25 mouse cellular contexts compared by ENCODE assay signal in genomic region chr15:7781517-7781916, GRCm38 (mm10). TPM values are rescaled to one million over a fixed set of nuclear protein-coding genes. Genes with fewer than 3 reads are reported as not detected.
DNase-seq lines count a peak whose midpoint lies in the region; ATAC-seq and TF ChIP-seq lines count a peak whose summit lies in the region.
"Had no signal": no experiment of that assay in that cellular context is flagged by ENCODE, and none has a peak within 500 bp of the region (broad histone marks: within the 10 kb centered on the region; RNA-seq: fewer than 3 reads in every experiment).

No protein-coding gene starts in this region.

- H3K9ac ChIP-seq in heart, embryonic 12.5 days, result no peak overlapping the region
- no peak overlapping the region for H3K9ac ChIP-seq in heart, embryonic 13.5 days
- no peak overlapping the region for H3K9ac ChIP-seq in heart, postnatal 0 days (replicated peaks; ENCODE audit: low read depth, low read length)
- H3K9ac ChIP-seq: embryonic facial prominence, embryonic 15.5 days; hindbrain, embryonic 14.5 days; intestine, embryonic 15.5 days had no signal

- peaks cover 8% of the 10 kb centered on the region for H3K9me3 ChIP-seq in heart, embryonic 12.5 days (replicated peaks)
- peaks cover 7% of the 10 kb centered on the region for H3K9me3 ChIP-seq in heart, embryonic 13.5 days
- 0 out of 2 replicates have a peak, but pooled peaks cover 4% of the 10 kb centered on the region for H3K9me3 ChIP-seq in heart, postnatal 0 days (replicated peaks; ENCODE audit: control insufficient read depth, low read length)
- H3K9me3 ChIP-seq: embryonic facial prominence, embryonic 15.5 days; forebrain, embryonic 10.5 days; hindbrain, embryonic 10.5 days; intestine, embryonic 15.5 days had no signal

- no peaks in the 10 kb centered on the region for H3K36me3 ChIP-seq in heart, embryonic 12.5 days
- H3K36me3 ChIP-seq in heart, embryonic 13.5 days, result no peaks in the 10 kb centered on the region
- H3K36me3 ChIP-seq in heart, postnatal 0 days (replicated peaks; ENCODE audit: control insufficient read depth, insufficient read depth, low read length), result no peaks in the 10 kb centered on the region
- H3K36me3 ChIP-seq: embryonic facial prominence, embryonic 15.5 days; forebrain, embryonic 10.5 days; hindbrain, embryonic 10.5 days; intestine, embryonic 15.5 days had no signal

- H3K27ac ChIP-seq in heart, embryonic 12.5 days (ENCODE audit: poor library complexity, severe bottlenecking), result no peak overlapping the region
- no peak overlapping the region for H3K27ac ChIP-seq in heart, embryonic 13.5 days (replicated peaks)
- H3K27ac ChIP-seq in heart, postnatal 0 days (ENCODE audit: low read depth), result no peak overlapping the region
- H3K27ac ChIP-seq: embryonic facial prominence, embryonic 15.5 days; forebrain, embryonic 10.5 days; hindbrain, embryonic 10.5 days; hindbrain, embryonic 14.5 days; intestine, embryonic 15.5 days had no signal

- intact Hi-C loops in heart, postnatal 36 days (cut with DNase I), result loop anchor here (5.0 to 10.0 kb wide), 2 partner anchors 87 to 209 kb away; no protein-coding TSS in a partner anchor

- no peak overlapping the region for H3K4me2 ChIP-seq in heart, embryonic 12.5 days
- no peak overlapping the region for H3K4me2 ChIP-seq in heart, embryonic 13.5 days
- no peak overlapping the region for H3K4me2 ChIP-seq in heart, postnatal 0 days (ENCODE audit: low read depth, low read length)
- H3K4me2 ChIP-seq: embryonic facial prominence, embryonic 15.5 days; hindbrain, embryonic 14.5 days; intestine, embryonic 15.5 days had no signal

- ATAC-seq in heart, embryonic 12.5 days (ENCODE audit: insufficient number of reproducible peaks, low FRiP score), result no peak
- peak; percentile 58; the same call in 1 of the 2 replicates for ATAC-seq in heart, embryonic 13.5 days (ENCODE audit: extremely low read depth, insufficient number of reproducible peaks, low FRiP score, low TSS enrichment)
- peak; percentile 93 for ATAC-seq in heart, postnatal 0 days (ENCODE audit: insufficient read depth, low read depth)
- ATAC-seq: activated CD4-positive, CD25-positive, alpha-beta regulatory T cell, adult 4 months; forebrain, embryonic 16.5 days; intestine, embryonic 15.5 days; Patski had no signal

- WGBS in heart, embryonic 12.5 days, result 46% methylated on average over 5 of the region's 5 CpGs
- 32% methylated on average over 5 of the region's 5 CpGs for WGBS in heart, embryonic 13.5 days
- 33% methylated on average over 5 of the region's 5 CpGs for WGBS in heart, postnatal 0 days

- TF ChIP-seq CTCF in heart, postnatal 0 days (IDR thresholded peaks at IDR 0.05; ENCODE audit: low read depth), result no peak

- H3K27me3 ChIP-seq in heart, embryonic 12.5 days (replicated peaks), result no peaks in the 10 kb centered on the region
- peaks cover 7% of the 10 kb centered on the region; the same call in 1 of the 2 replicates for H3K27me3 ChIP-seq in heart, embryonic 13.5 days (replicated peaks)
- H3K27me3 ChIP-seq in heart, postnatal 0 days (ENCODE audit: control insufficient read depth, insufficient read depth, low read length), result peaks cover 13% of the 10 kb centered on the region; the same call in 1 of the 2 replicates
- H3K27me3 ChIP-seq: CH12.LX; embryonic facial prominence, embryonic 15.5 days; intestine, embryonic 15.5 days; Patski had no signal

- H3K4me1 ChIP-seq in heart, embryonic 12.5 days (replicated peaks), result no peaks in the 10 kb centered on the region
- H3K4me1 ChIP-seq in heart, embryonic 13.5 days, result peaks cover 14% of the 10 kb centered on the region; the same call in 1 of the 2 replicates
- H3K4me1 ChIP-seq in heart, postnatal 0 days (ENCODE audit: control insufficient read depth, insufficient read depth), result peaks cover 11% of the 10 kb centered on the region; the same call in 1 of the 2 replicates
- H3K4me1 ChIP-seq: embryonic facial prominence, embryonic 15.5 days; forebrain, embryonic 10.5 days; hindbrain, embryonic 10.5 days; intestine, embryonic 15.5 days had no signal

- no peak overlapping the region for H3K4me3 ChIP-seq in heart, embryonic 12.5 days
- H3K4me3 ChIP-seq in heart, embryonic 13.5 days, result no peak overlapping the region
- H3K4me3 ChIP-seq in heart, postnatal 0 days (ENCODE audit: low read depth, low read length), result no peak overlapping the region
- H3K4me3 ChIP-seq: embryonic facial prominence, embryonic 15.5 days; erythroblast, embryonic 14.5 days; forebrain, embryonic 10.5 days; hindbrain, embryonic 10.5 days; intestine, embryonic 15.5 days had no signal

- peak; percentile 92 for TF ChIP-seq EP300 in heart, postnatal 0 days (IDR thresholded peaks at IDR 0.05; ENCODE audit: low read depth)

- DNase-seq in heart, adult 18-20 months, result peak; percentile 58 to 71
- peak; percentile 81 for DNase-seq in heart, postnatal 0 days (ENCODE audit: low spot score)
- DNase-seq in heart, postnatal 36 days, result peak; percentile 12 to 37
- DNase-seq in adrenal gland, postnatal 36 days, result no peak
- no peak for DNase-seq in yolk sac, embryonic 10.5 days (ENCODE audit: low spot score)
- DNase-seq in layer of hippocampus, postnatal 36 days, result no peak
- DNase-seq: adrenal gland, postnatal 14 days; cerebellum, adult 18-20 months; cerebellum, adult 9-11 months; cerebellum, postnatal 36 days; embryo, embryonic 11 days; gastrocnemius, postnatal 10 days; kidney, adult 18-20 months had no signal

RNA-seq across cellular contexts. Expression of gene Gdnf, which starts 29.1 kb away (rescaled TPM):
- total RNA-seq in heart, adult 18-20 months (2021), result under 1 TPM; 0.21 to 0.25 TPM
- 0.15 and 0.30 TPM in 2 replicates for polyA plus RNA-seq in heart, embryonic 12.5 days (2016; fragmentation: Nextera tagmentation; extraction: Ambion mirVana)
- polyA plus RNA-seq in heart, embryonic 13.5 days (2015; fragmentation: Nextera tagmentation; extraction: Ambion mirVana), result 0.17 and 0.34 TPM in 2 replicates
- 0.15 and 0.65 TPM in 2 replicates for total RNA-seq in heart, postnatal 0 days (2014; rRNA removed; ENCODE audit: low replicate concordance)
- 0.15 and 0.20 TPM in 2 replicates for polyA plus RNA-seq in heart, postnatal 0 days (2015; fragmentation: Nextera tagmentation; extraction: Ambion mirVana)
- total RNA-seq in heart, postnatal 36 days (2021), result under 1 TPM; 0.49 to 0.67 TPM
- under 1 TPM; 0.13 to 0.20 TPM for total RNA-seq in adrenal gland, postnatal 36 days (2021)
- total RNA-seq in layer of hippocampus, postnatal 36 days (2021), result under 1 TPM in 1 of 2 experiments, not detected in 1; 0.12 TPM
- total RNA-seq: CH12.LX had no signal
- polyA plus RNA-seq: activated CD4-positive, CD25-positive, alpha-beta regulatory T cell, adult 4 months; erythroblast, embryonic 14.5 days had no signal

Comparison
In these comparisons a context has a peak if more than half of its experiments do, and no peak if none do; other contexts are left out.
1. DNase-seq: peak in heart, adult 18-20 months (2 of 2), heart, postnatal 0 days (single experiment) and heart, postnatal 36 days (2 of 2); none in adrenal gland, postnatal 36 days (0 of 2), yolk sac, embryonic 10.5 days (single experiment) and layer of hippocampus, postnatal 36 days (0 of 2).